Mouse (Mus musculus) heart, embryonic 14.5 days (tissue): ENCODE data around the gene Dtnb. TPM values are rescaled to one million over a fixed set of nuclear protein-coding genes. Genes with fewer than 3 reads are reported as not detected.
A peak's percentile ranks its signal among the peaks of the same experiment; 100 is the strongest.

Source experiments
- ATAC-seq: fragments of 200-750 bp; cut with Nextera tagmentation; 2 replicates; pipeline ENCODE4 v1.8.0; 2017; ENCODE audit warnings: low read depth, moderate TSS enrichment; ENCODE audit not compliant: insufficient number of reproducible peaks, insufficient read depth, low FRiP score
- H3K27ac ChIP-seq, 2 experiments: fragments of 200-500 bp in 1 of 2; fragments of 300-500 bp in 1 of 2; sonication (generic) in 1 of 2; replicated peaks in 1 of 2; 2 replicates each; pipeline ENCODE4 v1.5.1; 2012 to 2014; ENCODE audit warnings: low read depth in 2 of 2, low read length in 2 of 2, control low read depth in 1 of 2, mild to moderate bottlenecking in 1 of 2, mixed read lengths in 1 of 2; ENCODE audit not compliant: control insufficient read depth in 1 of 2, insufficient read depth in 1 of 2
- H3K27me3 ChIP-seq: fragments of 300-500 bp; sonication (generic); 2 replicates; pipeline ENCODE4 v1.6.1; 2014; ENCODE audit warnings: mild to moderate bottlenecking, low read length, control low read depth; ENCODE audit not compliant: control insufficient read depth, insufficient read depth
- H3K36me3 ChIP-seq: fragments of 300-500 bp; sonication (generic); 2 replicates; pipeline ENCODE4 v1.6.1; 2014; ENCODE audit warnings: mild to moderate bottlenecking, control low read depth, low read length, mixed read lengths; ENCODE audit not compliant: control insufficient read depth, insufficient read depth
- H3K4me1 ChIP-seq, 2 experiments: fragments of 200-500 bp in 1 of 2; fragments of 300-500 bp in 1 of 2; sonication (generic) in 1 of 2; 2 replicates each; pipeline ENCODE4 v1.6.1; 2012 to 2014; ENCODE audit warnings: low read length in 2 of 2, control low read depth in 1 of 2, mixed read lengths in 1 of 2; ENCODE audit not compliant: control insufficient read depth in 2 of 2, insufficient read depth in 2 of 2
- H3K4me2 ChIP-seq: fragments of 300-500 bp; sonication (generic); 2 replicates; pipeline ENCODE4 v1.6.1; 2014; ENCODE audit warnings: mild to moderate bottlenecking, low read length
- H3K4me3 ChIP-seq, 2 experiments: fragments of 200-500 bp in 1 of 2; fragments of 300-500 bp in 1 of 2; sonication (generic) in 1 of 2; 2 replicates each; pipeline ENCODE4 v1.5.1; 2012 to 2014; ENCODE audit warnings: low read length in 2 of 2, mild to moderate bottlenecking in 2 of 2, control low read depth in 1 of 2, low read depth in 1 of 2, moderate library complexity in 1 of 2; ENCODE audit not compliant: control insufficient read depth in 1 of 2, insufficient read depth in 1 of 2
- H3K9ac ChIP-seq: fragments of 300-500 bp; sonication (generic); 2 replicates; pipeline ENCODE4 v1.6.1; 2014; ENCODE audit warnings: mild to moderate bottlenecking, low read length
- H3K9me3 ChIP-seq: fragments of 300-500 bp; sonication (generic); 2 replicates; pipeline ENCODE4 v1.6.1; 2016; ENCODE audit warnings: low read length, control low read depth; ENCODE audit not compliant: control insufficient read depth
- WGBS: fragments of 180-500 bp; shearing (Covaris S2); extraction: QIAGEN DNeasy Blood & Tissue Kit; methylation state at CpG from one replicate; pipeline ENCODE4 v1.1.7; 2014; 5-methylcytosine and 5-hydroxymethylcytosine counted together
- polyA plus RNA-seq: library from polyadenylated mRNA; unstranded; fragments of >200 nt; fragmentation: Nextera tagmentation; extraction: Ambion mirVana; gene quantifications from 2 replicates; pipeline ENCODE4 v1.2.1, GENCODE M21; 2014

Dtnb gene
- polyA plus RNA-seq, 1 experiment from 2014 or later, result 19.6 TPM

GRCm38 (mm10) chr12:3812251-3812650 lies 240.1 kb downstream of the Dtnb start:
- H3K4me1 ChIP-seq, result peaks cover 47 to 68% of the 10 kb centered on the region in 2 experiments
- ATAC-seq, result no peak
- no peaks in the 10 kb centered on the region for H3K9me3 ChIP-seq
- H3K27ac ChIP-seq, result peak overlapping the region in 1 of 2 experiments; percentile 53; a peak in 1 of 4 replicates
- 25% methylated on average over 6 of the region's 6 CpGs for WGBS
- H3K9ac ChIP-seq, result no peak overlapping the region
- H3K4me3 ChIP-seq, result no peak overlapping the region
- H3K36me3 ChIP-seq, result 0 out of 2 replicates have a peak, but pooled peaks cover 8% of the 10 kb centered on the region
- no peaks in the 10 kb centered on the region for H3K27me3 ChIP-seq
- H3K4me2 ChIP-seq, result no peak overlapping the region

GRCm38 (mm10) chr12:3813138-3813537 lies 241.0 kb downstream of the Dtnb start:
- Histone ChIP-seq H3K36me3 (0 out of 2 replicates have a peak, but pooled peaks cover 8% of the 10 kb centered on the region), H3K4me3 (no peak overlapping the region), H3K27me3 (no peaks in the 10 kb centered on the region), H3K9me3 (no peaks in the 10 kb centered on the region), H3K4me1 (peaks cover 55 to 75% of the 10 kb centered on the region in 2 experiments), H3K9ac (no peak overlapping the region), H3K4me2 (no peak overlapping the region), H3K27ac (no peak overlapping the region)
- 81% methylated on average over 8 of the region's 8 CpGs for WGBS
- ATAC-seq, result no peak

DNA sequence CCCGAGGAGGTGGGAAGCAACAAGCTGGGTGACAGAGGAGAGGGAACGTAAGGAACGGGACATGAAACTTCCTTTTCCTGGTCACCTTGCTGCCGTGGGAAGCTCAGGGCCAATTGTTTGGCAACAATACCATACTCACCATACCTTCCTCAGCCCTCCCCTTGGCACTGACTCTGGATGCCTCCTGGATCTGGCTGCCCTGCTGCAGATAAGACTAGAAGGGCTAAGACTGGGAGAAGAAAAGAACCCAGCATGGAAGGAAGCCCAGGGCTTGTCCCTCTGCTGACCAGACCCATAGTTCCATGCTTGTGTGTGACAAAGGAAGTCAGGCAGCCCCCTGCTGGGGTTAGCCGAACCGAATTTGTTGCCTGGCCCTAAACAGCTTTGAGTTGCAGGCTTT lies 243.2 kb downstream of the Dtnb start:
- no peak for ATAC-seq
- H3K4me2 ChIP-seq, result no peak overlapping the region
- no peaks in the 10 kb centered on the region for H3K9me3 ChIP-seq
- 0 out of 4 replicates have a peak overlapping the region, but pooled peaks of 1 of the 2 experiments have one; percentile 2 for H3K27ac ChIP-seq
- H3K27me3 ChIP-seq, result no peaks in the 10 kb centered on the region
- peaks cover 49 to 69% of the 10 kb centered on the region in 2 experiments for H3K4me1 ChIP-seq
- no peak overlapping the region for H3K4me3 ChIP-seq
- WGBS, result 43% methylated on average over 6 of the region's 6 CpGs
- no peak overlapping the region for H3K9ac ChIP-seq
- H3K36me3 ChIP-seq, result 0 out of 2 replicates have a peak, but pooled peaks cover 8% of the 10 kb centered on the region

DNA sequence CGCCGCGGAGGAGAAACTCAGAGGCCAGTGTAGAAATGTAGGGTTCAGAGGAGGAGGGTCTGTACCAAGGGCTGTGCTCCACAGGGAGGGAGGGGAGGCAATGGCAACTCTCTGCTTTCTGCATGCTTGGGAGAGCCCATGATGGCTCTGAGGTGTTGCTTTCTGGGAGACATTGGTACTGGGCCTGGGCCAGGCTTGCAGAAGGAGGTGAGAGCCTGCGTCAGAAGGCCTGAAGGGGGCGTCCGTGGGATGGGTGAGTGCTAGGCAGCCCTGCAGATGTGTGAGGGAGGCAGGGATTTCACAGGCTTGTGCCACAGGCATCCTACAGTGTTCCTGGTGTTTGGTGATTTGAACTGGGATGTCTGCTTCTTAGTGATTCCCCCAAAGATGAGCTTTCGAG lies 244.9 kb downstream of the Dtnb start:
- Histone ChIP-seq H3K36me3 (0 out of 2 replicates have a peak, but pooled peaks cover 8% of the 10 kb centered on the region), H3K9me3 (no peaks in the 10 kb centered on the region), H3K4me3 (no peak overlapping the region), H3K9ac (no peak overlapping the region), H3K27me3 (no peaks in the 10 kb centered on the region), H3K4me2 (no peak overlapping the region), H3K27ac (peak overlapping the region in 1 of 2 experiments; percentile 42; a peak in 1 of 4 replicates), H3K4me1 (peaks cover 41 to 61% of the 10 kb centered on the region in 2 experiments)
- WGBS, result 61% methylated on average over 7 of the region's 7 CpGs
- no peak for ATAC-seq

- WGBS, result 58% methylated on average over 5 of the region's 5 CpGs
- no peak for ATAC-seq
- Histone ChIP-seq H3K4me3 (no peak overlapping the region), H3K27me3 (no peaks in the 10 kb centered on the region), H3K9me3 (no peaks in the 10 kb centered on the region), H3K4me2 (no peak overlapping the region), H3K4me1 (peaks cover 37 to 58% of the 10 kb centered on the region in 2 experiments), H3K36me3 (0 out of 2 replicates have a peak, but pooled peaks cover 8% of the 10 kb centered on the region), H3K27ac (no peak overlapping the region), H3K9ac (no peak overlapping the region)
These were observed 245.4 kb downstream of the Dtnb start for GRCm38 (mm10) chr12:3817566-3817965.

DNA sequence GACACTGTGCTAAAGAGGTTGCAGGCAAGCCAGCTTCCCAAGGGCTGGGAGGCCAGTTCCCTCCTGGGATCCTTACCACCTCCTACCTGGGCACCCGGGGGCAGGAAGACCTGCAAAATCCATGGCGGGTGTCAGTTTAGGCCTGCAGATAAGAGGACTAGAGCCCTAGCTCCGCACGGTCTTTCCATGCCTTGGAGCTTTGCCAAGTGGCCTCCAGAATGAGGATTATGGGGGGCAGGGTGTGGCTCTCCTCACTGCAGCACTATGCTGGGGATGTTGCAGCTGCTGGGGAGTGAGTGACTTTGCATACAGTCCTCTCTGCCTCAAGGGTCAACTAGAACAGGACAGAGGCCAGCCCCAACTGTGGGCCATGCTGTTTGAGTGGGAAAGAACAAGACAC lies 247.7 kb downstream of the Dtnb start:
- Histone ChIP-seq H3K9me3 (no peaks in the 10 kb centered on the region), H3K27ac (no peak overlapping the region), H3K4me2 (no peak overlapping the region), H3K9ac (peak overlapping the region; percentile 22; the same call in 1 of the 2 replicates), H3K27me3 (no peaks in the 10 kb centered on the region), H3K36me3 (no peaks in the 10 kb centered on the region), H3K4me1 (peaks cover 57 to 77% of the 10 kb centered on the region in 2 experiments), H3K4me3 (no peak overlapping the region)
- 6% methylated on average over 4 of the region's 4 CpGs for WGBS
- no peak for ATAC-seq

GRCm38 (mm10) chr12:3823408-3823807 lies 251.2 kb downstream of the Dtnb start:
- H3K9ac ChIP-seq, result no peak overlapping the region
- H3K27ac ChIP-seq, result 0 out of 4 replicates have a peak overlapping the region, but pooled peaks of 1 of the 2 experiments have one; percentile 6

More at GRCm38 (mm10) chr12:3823408-3823807, 251.2 kb downstream of the Dtnb start:
- H3K9me3 ChIP-seq, result no peaks in the 10 kb centered on the region
- H3K4me1 ChIP-seq, result peaks cover 51 to 71% of the 10 kb centered on the region in 2 experiments
- no peaks in the 10 kb centered on the region for H3K27me3 ChIP-seq
- no peaks in the 10 kb centered on the region for H3K36me3 ChIP-seq
- WGBS, result 41% methylated on average over 5 of the region's 5 CpGs
- H3K4me2 ChIP-seq, result no peak overlapping the region
- ATAC-seq, result no peak
- no peak overlapping the region for H3K4me3 ChIP-seq
